Mouse (Mus musculus): Measurements from ENCODE around the gene Caskin2. TPM values are rescaled to one million over a fixed set of nuclear protein-coding genes. Genes with fewer than 3 reads are reported as not detected.
A peak's percentile ranks its signal among the peaks of the same experiment; 100 is the strongest.

Gene Caskin2
- polyA plus RNA-seq, 1 experiment from 2014 or later = 11.0 TPM

DNA sequence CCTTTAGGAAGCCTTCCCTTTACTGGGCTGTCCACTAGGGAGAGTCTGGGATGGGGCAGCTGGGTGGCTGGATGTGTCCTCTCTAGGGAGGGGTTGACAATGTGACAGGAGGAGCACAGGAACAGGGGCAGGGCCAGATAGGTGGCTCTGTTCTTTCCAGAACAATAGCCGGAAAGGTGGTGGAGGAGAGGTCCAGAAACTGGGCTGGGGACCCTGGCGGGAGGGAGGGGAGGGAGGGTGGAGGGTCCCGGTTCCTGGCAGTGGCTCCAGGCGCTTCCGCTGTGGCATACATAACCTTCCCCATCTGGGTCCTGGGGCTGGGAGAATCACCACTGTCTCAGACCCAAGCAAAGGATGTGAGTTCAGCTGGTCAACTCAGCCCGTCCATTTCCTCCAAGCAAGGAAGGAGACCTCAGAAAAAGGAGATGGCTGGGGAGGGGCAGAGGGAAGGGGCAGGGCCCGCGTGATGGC lies 4.1 kb downstream of the Caskin2 start:
- Histone ChIP-seq H3K27me3 (ENCODE audit: control insufficient read depth, insufficient read depth, low read length) (no peaks in the 10 kb centered on the region), H3K4me1 (replicated peaks; ENCODE audit: control insufficient read depth, insufficient read depth, low read length) (peaks cover 40% of the 10 kb centered on the region), H3K4me3 (replicated peaks; ENCODE audit: low read length) (no peak overlapping the region), H3K9ac (0 out of 2 replicates have a peak overlapping the region, but pooled peaks have one; percentile 14), H3K27ac (peak overlapping the region; percentile 74), H3K9me3 (ENCODE audit: control insufficient read depth, low read length) (no peaks in the 10 kb centered on the region), H3K4me2 (replicated peaks) (peak overlapping the region; percentile 88), H3K36me3 (replicated peaks; ENCODE audit: control insufficient read depth, insufficient read depth) (peaks cover 10% of the 10 kb centered on the region; the same call in 1 of the 2 replicates)
- ATAC-seq (ENCODE audit: low FRiP score) = no peak
- WGBS = 51% methylated on average over 8 of the region's 8 CpGs
- no peak for DNase-seq (ENCODE audit: low spot score)

DNA sequence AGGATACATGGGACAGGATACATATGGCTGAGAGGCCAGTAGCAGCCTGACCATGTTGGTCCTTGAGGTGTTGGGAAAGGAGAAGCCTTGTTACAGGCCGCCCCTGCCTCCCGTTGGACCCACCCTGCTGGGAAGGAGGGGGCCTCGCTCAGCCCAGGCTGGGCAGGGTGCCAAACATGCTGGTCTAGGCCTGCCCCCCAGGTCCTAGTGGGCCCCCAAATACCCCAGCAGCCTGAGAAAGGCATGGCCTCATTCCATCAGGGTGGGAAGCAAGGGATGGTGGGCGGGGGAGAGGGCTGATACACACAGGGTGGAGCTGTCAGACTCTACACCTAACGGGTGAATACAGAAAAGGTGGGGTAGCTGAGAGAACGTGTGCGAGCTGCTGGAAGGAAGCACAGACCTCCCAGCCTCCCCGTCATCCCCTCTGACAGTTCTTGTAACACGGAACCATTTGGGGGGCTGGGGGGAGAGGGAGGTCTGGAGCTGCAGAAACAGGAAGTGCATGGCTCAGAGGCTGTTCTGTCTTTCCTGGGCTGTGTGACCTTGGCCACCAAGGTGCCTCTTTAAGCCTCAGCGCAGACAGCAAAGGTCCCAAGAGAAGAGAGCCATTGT lies 4.6 kb downstream of the Caskin2 start:
- peaks cover 12% of the 10 kb centered on the region for H3K36me3 ChIP-seq (replicated peaks; ENCODE audit: control insufficient read depth, insufficient read depth)
- H3K9me3 ChIP-seq (ENCODE audit: control insufficient read depth, low read length) = no peaks in the 10 kb centered on the region
- peak overlapping the region; percentile 74 for H3K27ac ChIP-seq
- 0 out of 2 replicates have a peak overlapping the region, but pooled peaks have one; percentile 14 for H3K9ac ChIP-seq
- H3K4me3 ChIP-seq (replicated peaks; ENCODE audit: low read length) = no peak overlapping the region
- no peaks in the 10 kb centered on the region for H3K27me3 ChIP-seq (ENCODE audit: control insufficient read depth, insufficient read depth, low read length)
- no peak for DNase-seq (ENCODE audit: low spot score)
- ATAC-seq (ENCODE audit: low FRiP score) = peak; percentile 19; the same call in 1 of the 2 replicates
- H3K4me2 ChIP-seq (replicated peaks) = peak overlapping the region; percentile 88
- H3K4me1 ChIP-seq (replicated peaks; ENCODE audit: control insufficient read depth, insufficient read depth, low read length) = peaks cover 40% of the 10 kb centered on the region
- 35% methylated on average over 10 of the region's 10 CpGs for WGBS

- H3K27ac ChIP-seq = peak overlapping the region; percentile 74
- no peaks in the 10 kb centered on the region for H3K27me3 ChIP-seq (ENCODE audit: control insufficient read depth, insufficient read depth, low read length)
- no peaks in the 10 kb centered on the region for H3K9me3 ChIP-seq (ENCODE audit: control insufficient read depth, low read length)
- ATAC-seq (ENCODE audit: low FRiP score) (no peak), DNase-seq (ENCODE audit: low spot score) (no peak)
- peaks cover 37% of the 10 kb centered on the region for H3K4me1 ChIP-seq (replicated peaks; ENCODE audit: control insufficient read depth, insufficient read depth, low read length)
- H3K36me3 ChIP-seq (replicated peaks; ENCODE audit: control insufficient read depth, insufficient read depth) = peaks cover 20% of the 10 kb centered on the region
- 0 out of 2 replicates have a peak overlapping the region, but pooled peaks have one; percentile 14 for H3K9ac ChIP-seq
- H3K4me3 ChIP-seq (replicated peaks; ENCODE audit: low read length) = no peak overlapping the region
- peak overlapping the region; percentile 88 for H3K4me2 ChIP-seq (replicated peaks)
- WGBS = 41% methylated on average over 11 of the region's 11 CpGs
Observed at GRCm38 (mm10) chr11:115807971-115808370, 5.5 kb downstream of the Caskin2 start.

- H3K27me3 ChIP-seq (ENCODE audit: control insufficient read depth, insufficient read depth, low read length) = no peaks in the 10 kb centered on the region
- WGBS = 36% methylated on average over 6 of the region's 6 CpGs
- H3K9ac ChIP-seq = no peak overlapping the region
- H3K4me3 ChIP-seq (replicated peaks; ENCODE audit: low read length) = no peak overlapping the region
- no peak for DNase-seq (ENCODE audit: low spot score)
- H3K9me3 ChIP-seq (ENCODE audit: control insufficient read depth, low read length) = no peaks in the 10 kb centered on the region
- H3K4me2 ChIP-seq (replicated peaks) = peak overlapping the region; percentile 88
- H3K27ac ChIP-seq = peak overlapping the region; percentile 74
- peaks cover 31% of the 10 kb centered on the region for H3K4me1 ChIP-seq (replicated peaks; ENCODE audit: control insufficient read depth, insufficient read depth, low read length)
- peak; percentile 25; the same call in 1 of the 2 replicates for ATAC-seq (ENCODE audit: low FRiP score)
- H3K36me3 ChIP-seq (replicated peaks; ENCODE audit: control insufficient read depth, insufficient read depth) = peaks cover 27% of the 10 kb centered on the region
Observed at GRCm38 (mm10) chr11:115807306-115807705, 6.1 kb downstream of the Caskin2 start.

GRCm38 (mm10) chr11:115806154-115806553 lies 7.3 kb downstream of the Caskin2 start:
- Histone ChIP-seq H3K9ac (no peak overlapping the region), H3K9me3 (ENCODE audit: control insufficient read depth, low read length) (no peaks in the 10 kb centered on the region), H3K4me2 (replicated peaks) (no peak overlapping the region), H3K4me3 (replicated peaks; ENCODE audit: low read length) (no peak overlapping the region), H3K27me3 (ENCODE audit: control insufficient read depth, insufficient read depth, low read length) (no peaks in the 10 kb centered on the region), H3K4me1 (replicated peaks; ENCODE audit: control insufficient read depth, insufficient read depth, low read length) (peaks cover 27% of the 10 kb centered on the region; the same call in 1 of the 2 replicates), H3K27ac (no peak overlapping the region), H3K36me3 (replicated peaks; ENCODE audit: control insufficient read depth, insufficient read depth) (peaks cover 38% of the 10 kb centered on the region)
- DNase-seq (ENCODE audit: low spot score) (no peak), ATAC-seq (ENCODE audit: low FRiP score) (no peak)
- WGBS = 93% methylated on average over 10 of the region's 10 CpGs

- ATAC-seq (ENCODE audit: low FRiP score) (no peak), DNase-seq (ENCODE audit: low spot score) (no peak)
- no peak overlapping the region for H3K9ac ChIP-seq
- no peaks in the 10 kb centered on the region for H3K27me3 ChIP-seq (ENCODE audit: control insufficient read depth, insufficient read depth, low read length)
- H3K4me3 ChIP-seq (replicated peaks; ENCODE audit: low read length) = no peak overlapping the region
- peaks cover 24% of the 10 kb centered on the region; the same call in 1 of the 2 replicates for H3K4me1 ChIP-seq (replicated peaks; ENCODE audit: control insufficient read depth, insufficient read depth, low read length)
- no peak overlapping the region for H3K27ac ChIP-seq
- no peak overlapping the region for H3K4me2 ChIP-seq (replicated peaks)
- H3K36me3 ChIP-seq (replicated peaks; ENCODE audit: control insufficient read depth, insufficient read depth) = peaks cover 50% of the 10 kb centered on the region
- H3K9me3 ChIP-seq (ENCODE audit: control insufficient read depth, low read length) = no peaks in the 10 kb centered on the region
- WGBS = 94% methylated on average over 7 of the region's 7 CpGs
Observed at GRCm38 (mm10) chr11:115805005-115805404, 8.4 kb downstream of the Caskin2 start.

DNA sequence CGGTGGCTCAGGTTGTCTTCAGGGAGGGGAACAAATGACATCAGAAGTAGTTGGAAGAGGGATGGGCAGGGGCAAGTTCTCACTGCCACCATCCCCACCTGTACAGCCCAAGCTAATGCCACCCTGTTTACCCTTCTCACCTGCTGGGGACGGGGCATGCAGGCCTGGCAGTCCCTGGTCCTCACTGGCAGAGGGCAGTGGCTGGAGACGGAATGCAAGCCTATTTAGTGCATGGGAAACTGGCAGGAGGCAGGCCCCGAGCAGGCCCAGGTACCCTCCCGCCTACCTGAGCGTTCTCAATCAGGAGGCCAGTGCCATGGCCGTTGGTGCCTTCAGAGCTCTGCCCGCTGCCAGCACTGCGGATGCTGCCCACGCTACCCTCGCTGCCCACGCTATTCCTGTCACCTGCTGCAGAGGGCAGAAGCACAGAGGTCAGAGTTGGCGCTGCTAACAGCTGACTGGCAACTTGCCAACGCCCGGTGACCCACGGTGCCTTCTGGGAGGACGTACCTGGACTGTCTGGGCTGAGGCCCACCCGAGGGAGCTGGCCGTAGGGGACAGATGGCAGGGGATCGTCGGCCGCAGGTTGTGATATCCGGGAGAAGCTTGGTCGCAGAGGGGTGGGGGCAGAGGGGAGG lies 10.2 kb downstream of the Caskin2 start:
- Histone ChIP-seq H3K36me3 (replicated peaks; ENCODE audit: control insufficient read depth, insufficient read depth) (peaks cover 68% of the 10 kb centered on the region), H3K9ac (no peak overlapping the region), H3K4me2 (replicated peaks) (no peak overlapping the region), H3K27me3 (ENCODE audit: control insufficient read depth, insufficient read depth, low read length) (no peaks in the 10 kb centered on the region), H3K27ac (no peak overlapping the region), H3K4me1 (replicated peaks; ENCODE audit: control insufficient read depth, insufficient read depth, low read length) (0 out of 2 replicates have a peak, but pooled peaks cover 5% of the 10 kb centered on the region), H3K4me3 (replicated peaks; ENCODE audit: low read length) (no peak overlapping the region), H3K9me3 (ENCODE audit: control insufficient read depth, low read length) (no peaks in the 10 kb centered on the region)
- no peak for DNase-seq (ENCODE audit: low spot score)
- no peak for ATAC-seq (ENCODE audit: low FRiP score)
- 93% methylated on average over 24 of the region's 24 CpGs for WGBS

- WGBS = 94% methylated on average over 18 of the region's 18 CpGs
- Histone ChIP-seq H3K27ac (no peak overlapping the region), H3K4me2 (replicated peaks) (no peak overlapping the region), H3K4me3 (replicated peaks; ENCODE audit: low read length) (no peak overlapping the region), H3K9me3 (ENCODE audit: control insufficient read depth, low read length) (no peaks in the 10 kb centered on the region), H3K9ac (no peak overlapping the region), H3K4me1 (replicated peaks; ENCODE audit: control insufficient read depth, insufficient read depth, low read length) (no peaks in the 10 kb centered on the region), H3K36me3 (replicated peaks; ENCODE audit: control insufficient read depth, insufficient read depth) (peaks cover 85% of the 10 kb centered on the region), H3K27me3 (ENCODE audit: control insufficient read depth, insufficient read depth, low read length) (no peaks in the 10 kb centered on the region)
- DNase-seq (ENCODE audit: low spot score) (no peak), ATAC-seq (ENCODE audit: low FRiP score) (no peak)
Observed at GRCm38 (mm10) chr11:115800981-115801380, 12.5 kb downstream of the Caskin2 start.

DNA sequence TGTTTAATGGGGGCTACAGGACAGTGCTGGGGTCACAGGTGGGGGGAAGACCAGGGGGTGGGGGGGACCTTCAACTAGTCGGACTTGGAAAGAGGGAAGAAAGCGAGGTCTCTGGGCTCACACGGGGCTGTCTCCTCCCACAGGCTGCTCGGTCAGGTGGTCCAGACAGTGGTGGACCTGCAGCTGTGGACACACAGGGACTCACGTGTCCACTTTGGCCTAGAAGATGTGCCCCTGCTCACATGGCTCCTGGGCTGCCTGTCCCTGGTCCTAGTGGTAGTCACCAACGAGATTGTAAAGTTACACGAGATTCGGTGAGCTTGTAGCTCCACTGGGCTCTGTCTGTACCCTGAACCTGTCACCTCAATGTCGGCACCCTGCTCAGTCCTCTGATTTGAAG lies 15.8 kb downstream of the Caskin2 start:
- no peaks in the 10 kb centered on the region for H3K9me3 ChIP-seq (ENCODE audit: control insufficient read depth, low read length)
- ATAC-seq (ENCODE audit: low FRiP score) (no peak), DNase-seq (ENCODE audit: low spot score) (no peak)
- H3K9ac ChIP-seq = no peak overlapping the region
- no peaks in the 10 kb centered on the region for H3K27me3 ChIP-seq (ENCODE audit: control insufficient read depth, insufficient read depth, low read length)
- no peak overlapping the region for H3K27ac ChIP-seq
- H3K36me3 ChIP-seq (replicated peaks; ENCODE audit: control insufficient read depth, insufficient read depth) = peaks cover 99% of the 10 kb centered on the region
- WGBS = 89% methylated on average over 9 of the region's 9 CpGs
- no peak overlapping the region for H3K4me2 ChIP-seq (replicated peaks)
- H3K4me3 ChIP-seq (replicated peaks; ENCODE audit: low read length) = no peak overlapping the region
- H3K4me1 ChIP-seq (replicated peaks; ENCODE audit: control insufficient read depth, insufficient read depth, low read length) = no peaks in the 10 kb centered on the region

All from hindbrain, embryonic 14.5 days (tissue).